Mouse (Mus musculus) stomach, postnatal 0 days (tissue): ENCODE data around the gene Ston2.

ENCODE experiments used
- CTCF ChIP-seq: IDR thresholded peaks from 2 replicates; pipeline ENCODE4 v1.5.1; 2016; ENCODE audit warnings: antibody characterized with exemption, low read depth, mild to moderate bottlenecking, moderate library complexity
- EP300 ChIP-seq: optimal IDR thresholded peaks from 2 replicates; pipeline ENCODE3; 2016; ENCODE audit warnings: antibody characterized with exemption

DNA sequence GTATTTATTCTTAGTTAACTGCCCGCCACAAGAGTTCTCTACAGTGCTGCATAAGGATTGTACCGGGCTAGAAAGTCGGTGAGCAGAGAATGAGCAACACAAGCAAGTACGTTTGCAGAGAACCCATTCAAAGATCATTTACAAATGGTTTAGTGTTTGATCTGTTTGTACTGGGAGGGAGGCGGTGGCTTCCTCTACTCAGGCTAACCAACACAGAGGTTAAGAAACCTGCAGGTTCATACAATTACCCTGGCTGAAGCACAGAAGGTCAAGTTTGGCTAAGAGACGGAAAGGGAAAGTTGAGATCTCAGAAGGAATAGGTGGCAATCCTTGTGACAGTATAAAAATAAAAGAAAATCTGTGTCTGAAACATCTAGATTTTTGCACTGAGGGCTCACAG, 72.5 kb downstream of the Ston2 start:
- no peak for TF ChIP-seq CTCF
- TF ChIP-seq EP300, result no peak
